Mouse (Mus musculus) left cerebral cortex, adult 11 months (tissue): ENCODE results near the gene Sec24b.

Experiments
- DNase-seq: peaks from one replicate; pipeline ENCODE4 v3.0.0; 2022; ENCODE audit warnings: low spot score

Gene Sec24b

GRCm38 (mm10) chr3:130055416-130056385 lies 5.7 kb downstream of the Sec24b start:
- DNase-seq, result no peak

- DNase-seq, result no peak
These were observed 6.8 kb downstream of the Sec24b start for GRCm38 (mm10) chr3:130054587-130054986.

GRCm38 (mm10) chr3:130053340-130054066 lies 7.8 kb downstream of the Sec24b start:
- DNase-seq, result no peak

- DNase-seq, result peak; percentile 24
These were observed 8.6 kb downstream of the Sec24b start for GRCm38 (mm10) chr3:130052541-130053298.

GRCm38 (mm10) chr3:130052116-130052515 lies 9.2 kb downstream of the Sec24b start:
- DNase-seq, result no peak

- no peak for DNase-seq
These were observed 20.6 kb downstream of the Sec24b start for GRCm38 (mm10) chr3:130040711-130041110.

GRCm38 (mm10) chr3:130040017-130040416 lies 21.3 kb downstream of the Sec24b start:
- no peak for DNase-seq

- DNase-seq, result no peak
These were observed 32.6 kb downstream of the Sec24b start for GRCm38 (mm10) chr3:130028741-130029140.

GRCm38 (mm10) chr3:130026181-130026580 lies 35.2 kb downstream of the Sec24b start:
- no peak for DNase-seq

GRCm38 (mm10) chr3:130025556-130025955 lies 35.8 kb downstream of the Sec24b start:
- no peak for DNase-seq

GRCm38 (mm10) chr3:130012943-130013342 lies 48.4 kb downstream of the Sec24b start:
- no peak for DNase-seq

- no peak for DNase-seq
These were observed 50.1 kb downstream of the Sec24b start for GRCm38 (mm10) chr3:130011236-130011635.

- DNase-seq, result no peak
These were observed 55.2 kb downstream of the Sec24b start for GRCm38 (mm10) chr3:130006141-130006540.

GRCm38 (mm10) chr3:130000926-130001325 lies 60.4 kb downstream of the Sec24b start:
- no peak for DNase-seq

GRCm38 (mm10) chr3:129998526-129998925 lies 62.8 kb downstream of the Sec24b start:
- no peak for DNase-seq

- no peak for DNase-seq
These were observed 63.4 kb downstream of the Sec24b start for GRCm38 (mm10) chr3:129998001-129998400.

- DNase-seq, result no peak
These were observed 64.0 kb downstream of the Sec24b start for GRCm38 (mm10) chr3:129997324-129997723.

GRCm38 (mm10) chr3:129987297-129987696 lies 74.1 kb downstream of the Sec24b start:
- no peak for DNase-seq

- no peak for DNase-seq
These were observed 76.0 kb downstream of the Sec24b start for GRCm38 (mm10) chr3:129985335-129985734.

- no peak for DNase-seq
These were observed 76.6 kb downstream of the Sec24b start for GRCm38 (mm10) chr3:129984797-129985196.

- no peak for DNase-seq
These were observed 79.1 kb downstream of the Sec24b start for GRCm38 (mm10) chr3:129982271-129982670.

- DNase-seq, result no peak
These were observed 79.6 kb downstream of the Sec24b start for GRCm38 (mm10) chr3:129981756-129982155.
